Mouse (Mus musculus) Patski (cell line): ENCODE measurements around the gene Ltb4r2. TPM values are rescaled to one million over a fixed set of nuclear protein-coding genes. Genes with fewer than 3 reads are reported as not detected.

Source experiments
- ATAC-seq: fragments of 100-300 bp; one replicate; pipeline ENCODE4 v1.8.0; 2021
- CTCF ChIA-PET: fragments of 350-600 bp; sonication (Branson Sonifier 250); formaldehyde crosslinking; loops from one replicate; lab custom pipeline; 2022; ENCODE audit warnings: inconsistent platforms; lab: Charles Lee
- POLR2A ChIA-PET: fragments of 350-600 bp; sonication (Branson Sonifier 250); formaldehyde crosslinking; loops from one replicate; lab custom pipeline; 2022; ENCODE audit warnings: antibody characterized with exemption, inconsistent platforms; lab: Charles Lee
- DNase-seq: peaks from one replicate; pipeline ENCODE4 v3.0.0-alpha.2; 2011; ENCODE audit warnings: low read depth, low spot score
- H3K27me3 ChIP-seq: fragments of 371-371 bp; one replicate; pipeline ENCODE4 v1.5.1; 2021
- CTCF ChIP-seq: fragments of 100-300 bp; IDR thresholded peaks from one replicate; pipeline ENCODE4 v1.5.1; 2021
- in situ Hi-C: fragments of 300-500 bp; cut with MboI; formaldehyde crosslinking; loops from 3 replicates; pipeline ENCODE4 v1.11.1; 2018; ENCODE audit warnings: low pct_unique_long_range_greater_than_20kb, mixed read lengths
- polyA plus RNA-seq: library from polyadenylated mRNA; unstranded; gene quantifications from one replicate; pipeline ENCODE4 v1.2.3, GENCODE M21; 2021

Ltb4r2 gene
- polyA plus RNA-seq, 1 experiment from 2014 or later, result not detected

DNA sequence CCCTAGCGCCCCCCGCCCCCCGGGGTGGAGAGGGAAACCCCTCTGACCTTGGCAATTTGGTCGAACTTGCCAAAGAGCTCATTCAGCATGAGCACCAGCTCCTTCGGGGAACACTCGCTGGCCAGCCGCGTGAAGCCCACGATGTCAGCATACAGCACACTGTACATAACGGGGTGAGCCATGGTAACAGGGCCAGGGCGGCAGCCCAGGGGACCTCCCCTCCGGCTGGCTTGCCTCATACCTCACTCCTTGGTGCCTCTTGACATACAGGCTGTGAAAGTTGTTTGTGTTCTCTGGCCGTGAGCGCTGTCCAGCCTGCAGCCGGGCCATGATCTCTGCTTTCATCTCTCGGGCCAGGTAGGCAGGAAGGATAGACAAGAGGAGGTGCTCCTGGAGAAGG, 18.4 kb downstream of the Ltb4r2 start:
- ChIA-PET CTCF (interaction anchor here (1.0 to 1.4 kb wide), 3 partner anchors 12 to 88 kb away, joined by 3 read pairs; no protein-coding TSS in a partner anchor), POLR2A (no interaction called here)
- in situ Hi-C loops, result loop anchor here (5.0 kb wide), 1 partner anchor 88 kb away; no protein-coding TSS in a partner anchor
- ATAC-seq (no peak), DNase-seq (no peak)
- TF ChIP-seq CTCF, result no peak
- peaks cover 26% of the 10 kb centered on the region for H3K27me3 ChIP-seq

DNA sequence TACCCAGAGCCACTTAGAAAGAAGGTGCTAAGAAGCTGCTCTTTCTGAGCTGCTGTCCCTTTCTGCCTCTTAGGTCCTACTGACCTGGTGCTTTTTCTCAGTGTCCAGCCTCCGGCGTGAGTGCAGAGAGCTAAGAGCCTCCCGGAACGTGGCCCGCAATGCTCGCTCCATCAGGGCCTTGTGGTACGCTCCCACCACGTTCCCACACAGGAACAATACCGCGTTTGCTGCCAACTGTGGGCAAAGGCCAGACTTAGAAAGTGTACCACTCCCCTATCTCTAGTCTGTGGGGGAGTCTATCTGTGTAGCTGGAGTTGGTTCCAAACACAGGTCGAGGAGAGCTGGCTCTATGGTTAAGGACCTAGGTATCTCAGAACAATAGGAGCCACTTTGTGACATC, 19.5 kb downstream of the Ltb4r2 start:
- ChIA-PET POLR2A (no interaction called here), CTCF (interaction anchor here (1.1 to 2.3 kb wide), 11 partner anchors 11 to 108 kb away, joined by 3 to 14 read pairs (median 5); no protein-coding TSS in a partner anchor)
- TF ChIP-seq CTCF, result no peak
- ATAC-seq, result no peak
- DNase-seq, result no peak
- H3K27me3 ChIP-seq, result peaks cover 32% of the 10 kb centered on the region
- in situ Hi-C loops, result no loop called here

DNA sequence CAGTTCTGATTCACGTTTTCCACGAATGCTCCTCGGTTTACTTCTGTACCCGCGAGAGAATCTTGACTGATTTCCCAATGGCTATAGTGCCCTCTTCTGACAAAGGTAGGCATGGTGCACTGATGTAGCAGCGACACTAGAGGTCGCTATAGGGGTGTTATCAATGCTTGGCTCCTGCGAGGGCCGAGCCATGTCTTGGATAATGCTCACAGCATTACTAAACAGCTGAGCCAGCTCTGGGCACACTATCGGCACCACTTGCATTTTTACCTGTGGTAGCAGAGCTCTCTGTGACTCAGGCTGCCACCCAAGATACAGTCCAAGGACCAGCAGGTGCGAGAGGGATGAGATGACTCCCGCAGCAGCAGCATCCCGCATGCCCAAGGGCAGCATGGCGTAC, 20.1 kb downstream of the Ltb4r2 start:
- DNase-seq (peak; percentile 49), ATAC-seq (peak; percentile 86)
- CTCF ChIA-PET, result interaction anchor here (0.8 to 2.3 kb wide), 13 partner anchors 9 to 108 kb away, joined by 3 to 14 read pairs (median 4); no protein-coding TSS in a partner anchor
- in situ Hi-C loops, result no loop called here
- POLR2A ChIA-PET, result no interaction called here
- TF ChIP-seq CTCF, result no peak
- H3K27me3 ChIP-seq, result peaks cover 37% of the 10 kb centered on the region

DNA sequence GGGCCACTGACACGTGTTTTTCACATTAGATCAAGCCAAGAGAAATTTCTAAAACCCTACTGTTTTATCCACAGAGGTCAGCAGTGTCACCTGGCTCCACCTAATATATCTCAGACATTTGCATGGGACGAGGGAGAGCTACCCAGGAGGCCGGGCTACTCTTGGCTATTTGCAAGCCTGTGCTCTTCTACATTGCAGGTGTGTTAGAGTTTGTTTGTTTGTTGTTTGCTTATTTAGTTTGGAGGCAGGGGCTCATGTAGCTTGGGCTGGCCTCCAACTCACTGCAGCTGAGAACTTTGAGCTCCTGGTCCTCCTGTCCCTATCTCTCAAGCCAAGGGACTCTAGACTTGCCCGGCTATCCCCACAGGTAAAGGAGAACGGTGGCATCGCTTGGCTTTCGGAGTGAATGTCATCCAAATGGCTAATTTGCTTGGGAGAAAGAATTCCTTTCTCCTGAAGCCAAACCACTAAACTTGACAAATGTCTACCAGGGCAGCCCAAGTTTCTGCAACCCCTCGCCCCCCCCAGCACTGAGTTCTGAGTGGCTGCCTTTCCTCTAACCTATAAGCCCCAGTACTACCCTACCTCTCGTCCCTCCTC, 21.2 kb downstream of the Ltb4r2 start:
- H3K27me3 ChIP-seq, result peaks cover 45% of the 10 kb centered on the region
- DNase-seq, result no peak
- in situ Hi-C loops, result no loop called here

DNA sequence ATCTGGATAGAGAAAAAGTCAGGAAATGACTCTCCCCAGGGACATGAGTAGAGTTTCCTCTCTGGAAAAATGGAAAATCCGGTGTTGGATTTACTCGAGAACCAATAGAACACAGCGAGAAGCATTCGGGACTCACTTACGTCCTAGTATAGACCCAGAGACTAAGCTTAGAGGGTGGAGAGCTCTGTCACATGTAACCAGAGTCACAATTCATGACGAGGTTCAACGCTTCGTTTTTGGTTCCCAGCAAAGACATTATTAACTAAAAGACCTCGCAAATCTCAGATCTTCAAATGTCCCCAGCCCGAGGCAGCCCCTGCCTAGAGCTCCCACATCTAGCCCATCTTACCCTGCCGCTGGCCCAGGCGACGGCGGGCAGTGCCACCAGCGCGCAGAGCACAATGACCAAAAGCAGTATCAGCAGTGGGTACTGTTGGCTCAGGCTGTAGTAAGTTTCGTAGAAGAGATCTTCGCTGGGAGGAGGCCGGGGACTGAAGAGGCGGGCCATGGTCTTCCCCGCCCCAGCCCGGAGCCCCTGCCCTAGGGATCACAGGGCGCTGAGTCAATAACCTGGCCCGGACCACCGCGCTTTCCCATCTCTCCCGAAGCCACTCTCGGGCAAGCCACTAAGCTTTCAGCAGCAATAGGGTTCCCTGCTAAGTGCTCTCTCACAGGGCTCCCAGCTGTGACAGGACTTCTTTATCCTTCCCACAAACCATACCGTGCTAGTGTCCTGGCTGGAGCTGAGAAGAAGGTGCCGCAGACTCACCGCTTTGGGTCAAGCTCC, 22.1 kb downstream of the Ltb4r2 start:
- in situ Hi-C loops, result no loop called here
- H3K27me3 ChIP-seq, result peaks cover 54% of the 10 kb centered on the region
- ChIA-PET POLR2A (no interaction called here), CTCF (no interaction called here)
- ATAC-seq (no peak), DNase-seq (no peak)
- TF ChIP-seq CTCF, result no peak

More for the DNA sequence above, 21.2 kb downstream of the Ltb4r2 start:
- TF ChIP-seq CTCF, result no peak
- ChIA-PET POLR2A (no interaction called here), CTCF (interaction anchor here (2.3 kb wide), 1 partner anchor 81 kb away, joined by 14 read pairs; no protein-coding TSS in a partner anchor)
- no peak for ATAC-seq

DNA sequence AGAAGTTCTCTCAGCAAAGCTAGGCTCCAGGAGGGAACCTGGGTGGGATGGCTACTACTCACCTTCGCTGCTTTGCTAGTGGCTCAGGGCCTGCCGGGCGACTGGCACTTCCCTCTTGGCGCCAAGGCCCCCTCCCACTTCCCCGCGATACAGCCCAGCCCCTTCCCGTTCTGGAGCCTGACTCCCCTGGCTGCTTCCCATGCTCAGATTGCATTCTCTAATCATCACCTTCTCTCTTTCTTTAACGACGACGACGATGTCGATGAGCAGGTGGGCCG, 22.7 kb downstream of the Ltb4r2 start, which contains the start of gene Adcy4:
TSS of gene Adcy4 (minus strand) at position 138 of the 278 bp plus-strand sequence.
- ATAC-seq (no peak), DNase-seq (no peak)
- POLR2A ChIA-PET, result no interaction called here
- no peak for TF ChIP-seq CTCF
- H3K27me3 ChIP-seq, result peaks cover 55% of the 10 kb centered on the region
- CTCF ChIA-PET, result no interaction called here
- in situ Hi-C loops, result no loop called here

DNA sequence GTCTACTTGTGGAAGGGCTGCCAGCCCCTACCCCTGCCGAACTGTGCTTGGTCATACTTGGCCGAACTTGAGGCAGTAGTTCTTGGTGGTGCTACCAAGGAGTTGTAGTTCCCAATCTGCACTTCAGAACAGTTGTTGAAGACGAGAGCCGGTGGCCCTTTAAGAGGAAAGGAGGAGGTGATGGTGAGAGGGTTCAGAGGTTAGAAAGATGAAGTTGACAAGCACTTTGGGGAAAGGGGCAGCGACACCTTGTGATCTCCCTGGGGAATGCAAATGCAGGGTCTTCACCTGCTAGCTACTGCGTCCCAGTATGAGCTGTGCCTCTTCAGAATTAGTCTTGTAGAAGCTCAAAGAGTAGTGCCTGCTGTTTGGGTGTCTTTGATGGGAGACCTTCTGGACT, 24.0 kb downstream of the Ltb4r2 start:
- no peak for ATAC-seq
- in situ Hi-C loops, result no loop called here
- peaks cover 52% of the 10 kb centered on the region for H3K27me3 ChIP-seq
- no peak for TF ChIP-seq CTCF
- POLR2A ChIA-PET, result no interaction called here
- no peak for DNase-seq
- CTCF ChIA-PET, result no interaction called here

DNA sequence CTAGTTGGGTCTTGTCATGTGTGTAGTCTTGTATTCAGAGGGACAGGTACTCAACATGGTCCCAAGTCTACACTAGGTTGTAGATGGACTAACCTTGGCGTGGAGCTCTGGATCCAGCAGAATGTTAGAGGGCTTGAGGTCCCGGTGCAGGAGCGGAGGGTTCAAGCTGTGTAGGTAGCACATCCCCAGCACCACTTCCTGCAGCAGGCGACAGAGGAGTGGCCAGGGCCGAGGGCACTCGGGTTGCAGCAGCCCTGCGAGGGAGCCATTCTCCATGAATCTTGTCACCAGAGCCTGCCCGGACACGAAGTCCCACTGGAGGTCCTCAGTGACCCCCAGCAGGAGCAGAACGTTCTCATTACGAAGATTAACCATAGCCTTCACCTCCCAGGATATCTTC, 26.5 kb downstream of the Ltb4r2 start:
- H3K27me3 ChIP-seq, result peaks cover 56% of the 10 kb centered on the region
- ChIA-PET CTCF (no interaction called here), POLR2A (no interaction called here)
- no peak for TF ChIP-seq CTCF
- in situ Hi-C loops, result no loop called here
- ATAC-seq (no peak), DNase-seq (no peak)

DNA sequence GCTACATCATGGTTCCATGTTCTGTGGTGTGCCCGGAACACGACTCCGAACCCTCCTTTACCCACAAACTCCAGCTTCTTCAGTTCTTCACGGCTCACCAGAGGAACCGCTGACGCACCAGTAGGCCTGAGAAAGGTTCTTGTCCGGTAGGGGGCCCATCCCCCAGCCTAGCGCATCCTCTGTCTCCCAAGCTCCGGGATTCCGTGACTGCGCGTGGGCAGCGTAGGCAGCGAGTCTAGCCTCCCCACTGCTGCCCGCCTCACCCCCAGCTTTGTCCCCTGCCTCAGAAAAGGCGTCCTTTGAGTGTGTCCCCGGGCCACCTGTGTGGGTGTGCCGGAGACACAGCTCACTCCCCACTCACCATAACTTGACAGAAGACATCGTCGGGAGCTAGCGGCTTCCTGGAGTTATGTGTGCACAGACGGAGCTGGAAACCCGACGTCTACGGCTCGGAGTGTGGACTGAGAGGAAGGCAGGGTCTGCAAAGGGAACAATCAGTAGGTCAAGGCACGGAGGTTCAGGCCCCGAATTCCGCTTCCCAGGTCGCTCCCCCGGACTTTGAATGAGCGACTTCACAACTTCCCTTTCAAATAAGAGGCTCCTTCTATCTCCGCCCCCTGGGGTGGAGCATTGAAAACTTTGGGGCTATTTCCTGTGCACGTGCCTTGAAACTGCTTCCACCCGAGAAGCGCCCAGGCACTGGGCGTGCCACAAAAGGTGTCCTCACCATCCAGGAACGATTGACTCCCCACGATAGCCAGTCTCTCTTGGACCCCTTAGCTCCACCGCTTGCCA, 27.2 kb downstream of the Ltb4r2 start, which contains the start of gene Ripk3:
TSS of gene Ripk3 (minus strand) at position 610 of the 795 bp plus-strand sequence.
- in situ Hi-C loops, result no loop called here

DNA sequence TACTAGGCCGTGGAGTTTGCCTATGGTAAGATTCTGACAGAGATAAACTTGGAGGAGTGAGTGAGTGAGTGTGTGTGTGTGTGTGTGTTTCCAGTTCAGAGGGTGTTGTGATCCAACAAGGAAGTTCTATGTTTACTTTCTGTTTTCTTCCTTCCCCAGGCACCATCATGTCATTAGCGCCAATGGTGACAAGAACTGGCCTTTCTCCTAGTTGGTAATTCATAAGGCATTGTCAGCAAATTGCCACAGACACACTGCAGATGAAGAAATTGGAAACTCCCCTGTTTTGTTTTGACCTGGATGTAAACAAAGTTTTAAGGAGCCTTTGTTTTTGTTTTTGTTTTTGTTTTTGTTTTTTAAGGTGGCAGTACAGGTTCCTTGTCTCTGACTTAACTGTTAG, 32.2 kb downstream of the Ltb4r2 start:
- POLR2A ChIA-PET, result no interaction called here
- no peak for TF ChIP-seq CTCF
- CTCF ChIA-PET, result interaction anchor here (1.0 to 1.4 kb wide), 2 partner anchors 12 to 72 kb away, joined by 3 to 5 read pairs; no protein-coding TSS in a partner anchor
- ATAC-seq, result no peak
- H3K27me3 ChIP-seq, result peaks cover 12% of the 10 kb centered on the region
- in situ Hi-C loops, result no loop called here
- no peak for DNase-seq

More for the DNA sequence above, 27.2 kb downstream of the Ltb4r2 start, which contains the start of gene Ripk3:
- ChIA-PET POLR2A (no interaction called here), CTCF (no interaction called here)
- DNase-seq (no peak), ATAC-seq (no peak)
- no peak for TF ChIP-seq CTCF
- peaks cover 49% of the 10 kb centered on the region for H3K27me3 ChIP-seq
